Mouse (Mus musculus) gonadal fat pad, adult 2 months (tissue): ENCODE measurements around the gene Gm7995. TPM values are rescaled to one million over a fixed set of nuclear protein-coding genes. Genes with fewer than 3 reads are reported as not detected.
"Not testable (repeated sequence)": the region's sequence is repeated elsewhere in the genome, so short reads cannot be mapped to it uniquely, and the experiment has no call there.

Experiments used
- DNase-seq: peaks from one replicate; pipeline ENCODE4 v3.0.0-alpha.2; 2012; ENCODE audit warnings: low read depth
- polyA plus RNA-seq: library from polyadenylated mRNA; depleted of rRNA; stranded (reverse); fragments of >200 nt; gene quantifications from 2 replicates; pipeline ENCODE4 v1.2.3, GENCODE M21; 2012; rRNA removed

Gene Gm7995
- polyA plus RNA-seq, result not detected in 2 replicates

GRCm38 (mm10) chr14:42309910-42310309 lies at the start of gene Gm7995:
TSS of gene Gm7995 (plus strand) at chr14:42310210.
- DNase-seq, result not testable (repeated sequence)

- not testable (repeated sequence) for DNase-seq
These were observed 12.8 kb upstream of the Gm7995 start, which contains the start of gene Gm9611 for GRCm38 (mm10) chr14:42297258-42297657. TSS of gene Gm9611 (minus strand) at chr14:42297358.

Other genes with a start within 250 kb of the Gm7995 start
- not detected in 2 replicates for gene Gm7951, start 192.8 kb upstream of the Gm7995 start, polyA plus RNA-seq
- gene Gm17027, start 147.6 kb upstream of the Gm7995 start, polyA plus RNA-seq, result not detected in 2 replicates
- not detected in 2 replicates for gene Gm3573, start 119.4 kb upstream of the Gm7995 start, polyA plus RNA-seq
- gene Gm17026, start 50.2 kb upstream of the Gm7995 start, polyA plus RNA-seq, result not detected in 2 replicates
- not detected in 2 replicates for gene Gm9611, start 12.9 kb upstream of the Gm7995 start, polyA plus RNA-seq
- gene Gm8005, start 129.5 kb downstream of the Gm7995 start, polyA plus RNA-seq, result not detected in 2 replicates
- not detected in 2 replicates for gene Gm8011, start 153.7 kb downstream of the Gm7995 start, polyA plus RNA-seq
- not detected in 2 replicates for gene Gm8020, start 192.1 kb downstream of the Gm7995 start, polyA plus RNA-seq
- not detected in 2 replicates for gene Gm8024, start 214.1 kb downstream of the Gm7995 start, polyA plus RNA-seq